15 mouse cellular contexts compared by ENCODE assay signal in genomic region chr11:24795510-24796211, GRCm38 (mm10).
DNase-seq lines count a peak whose midpoint lies in the region; ATAC-seq and TF ChIP-seq lines count a peak whose summit lies in the region.
"Had no signal": no experiment of that assay in that cellular context is flagged by ENCODE, and none has a peak within 500 bp of the region (broad histone marks: within the 10 kb centered on the region; RNA-seq: fewer than 3 reads in every experiment).

No protein-coding gene starts in this region.

- no peaks in the 10 kb centered on the region for H3K9me3 ChIP-seq in hindbrain, embryonic 11.5 days (ENCODE audit: control insufficient read depth, low read length)
- H3K9me3 ChIP-seq in hindbrain, embryonic 10.5 days = no peaks in the 10 kb centered on the region
- no peaks in the 10 kb centered on the region for H3K9me3 ChIP-seq in hindbrain, embryonic 12.5 days (replicated peaks)
- H3K9me3 ChIP-seq in midbrain, postnatal 0 days (ENCODE audit: low read length) = no peaks in the 10 kb centered on the region
- H3K9me3 ChIP-seq: heart, embryonic 13.5 days had no signal

- H3K27me3 ChIP-seq in hindbrain, embryonic 11.5 days (ENCODE audit: control insufficient read depth, insufficient read depth, low read length) = no peaks in the 10 kb centered on the region
- no peaks in the 10 kb centered on the region for H3K27me3 ChIP-seq in hindbrain, embryonic 10.5 days (ENCODE audit: insufficient read depth, poor library complexity, severe bottlenecking)
- no peaks in the 10 kb centered on the region for H3K27me3 ChIP-seq in hindbrain, embryonic 12.5 days
- no peaks in the 10 kb centered on the region for H3K27me3 ChIP-seq in midbrain, postnatal 0 days (ENCODE audit: insufficient read depth, low read length)
- H3K27me3 ChIP-seq: heart, embryonic 13.5 days had no signal

- H3K4me1 ChIP-seq in hindbrain, embryonic 11.5 days (replicated peaks; ENCODE audit: control insufficient read depth, insufficient read depth, low read length) = no peaks in the 10 kb centered on the region
- H3K4me1 ChIP-seq in hindbrain, embryonic 10.5 days (replicated peaks) = 0 out of 2 replicates have a peak, but pooled peaks cover 6% of the 10 kb centered on the region
- 0 out of 2 replicates have a peak, but pooled peaks cover 4% of the 10 kb centered on the region for H3K4me1 ChIP-seq in hindbrain, embryonic 12.5 days
- H3K4me1 ChIP-seq in midbrain, postnatal 0 days (ENCODE audit: insufficient read depth, low read length) = no peaks in the 10 kb centered on the region
- H3K4me1 ChIP-seq: heart, embryonic 13.5 days had no signal

- no peak overlapping the region for H3K4me3 ChIP-seq in hindbrain, embryonic 11.5 days (ENCODE audit: low read depth, low read length)
- no peak overlapping the region for H3K4me3 ChIP-seq in hindbrain, embryonic 10.5 days
- H3K4me3 ChIP-seq in hindbrain, embryonic 12.5 days = no peak overlapping the region
- no peak overlapping the region for H3K4me3 ChIP-seq in midbrain, postnatal 0 days (ENCODE audit: low read depth, low read length)
- H3K4me3 ChIP-seq: heart, embryonic 13.5 days had no signal

- no peak overlapping the region for H3K4me2 ChIP-seq in hindbrain, embryonic 11.5 days (replicated peaks; ENCODE audit: low read depth, low read length)
- H3K4me2 ChIP-seq in hindbrain, embryonic 12.5 days (replicated peaks) = no peak overlapping the region
- no peak overlapping the region for H3K4me2 ChIP-seq in midbrain, postnatal 0 days (ENCODE audit: low read depth, low read length, poor library complexity, severe bottlenecking)
- H3K4me2 ChIP-seq: heart, embryonic 13.5 days had no signal

- TF ChIP-seq CTCF in midbrain, postnatal 0 days (IDR thresholded peaks at IDR 0.05) = no peak

- no peak overlapping the region for H3K27ac ChIP-seq in hindbrain, embryonic 11.5 days (ENCODE audit: low read depth, low read length)
- H3K27ac ChIP-seq in hindbrain, embryonic 10.5 days = no peak overlapping the region
- no peak overlapping the region for H3K27ac ChIP-seq in hindbrain, embryonic 12.5 days
- H3K27ac ChIP-seq in midbrain, postnatal 0 days (ENCODE audit: low read depth, low read length) = no peak overlapping the region
- H3K27ac ChIP-seq: heart, embryonic 13.5 days; macrophage had no signal

- ATAC-seq in hindbrain, embryonic 11.5 days (ENCODE audit: low FRiP score) = peak; percentile 56; the same call in 1 of the 2 replicates
- ATAC-seq in hindbrain, embryonic 12.5 days (ENCODE audit: low FRiP score) = peak; percentile 50; the same call in 1 of the 2 replicates
- peak; percentile 81 for ATAC-seq in midbrain, postnatal 0 days (ENCODE audit: low FRiP score)
- ATAC-seq: Patski had no signal

- no peak overlapping the region for H3K9ac ChIP-seq in hindbrain, embryonic 11.5 days (ENCODE audit: low read depth, low read length)
- no peak overlapping the region for H3K9ac ChIP-seq in hindbrain, embryonic 12.5 days
- H3K9ac ChIP-seq in midbrain, postnatal 0 days (replicated peaks; ENCODE audit: low read length, poor library complexity, severe bottlenecking) = no peak overlapping the region
- H3K9ac ChIP-seq: heart, embryonic 13.5 days had no signal

- H3K36me3 ChIP-seq in hindbrain, embryonic 11.5 days (ENCODE audit: control insufficient read depth, insufficient read depth, low read length) = no peaks in the 10 kb centered on the region
- no peaks in the 10 kb centered on the region for H3K36me3 ChIP-seq in hindbrain, embryonic 10.5 days
- H3K36me3 ChIP-seq in hindbrain, embryonic 12.5 days = no peaks in the 10 kb centered on the region
- H3K36me3 ChIP-seq in midbrain, postnatal 0 days (ENCODE audit: insufficient read depth, low read length) = no peaks in the 10 kb centered on the region
- H3K36me3 ChIP-seq: heart, embryonic 13.5 days had no signal

- 52% methylated on average over 4 of the region's 4 CpGs for WGBS in hindbrain, embryonic 11.5 days
- WGBS in hindbrain, embryonic 10.5 days = 68% methylated on average over 4 of the region's 4 CpGs
- 50% methylated on average over 4 of the region's 4 CpGs for WGBS in hindbrain, embryonic 12.5 days
- 48% methylated on average over 4 of the region's 4 CpGs for WGBS in midbrain, postnatal 0 days

- DNase-seq in hindbrain, embryonic 11.5 days (ENCODE audit: low spot score) = peak; percentile 5
- DNase-seq in hindbrain, embryonic 10.5 days (ENCODE audit: low spot score) = no peak
- peak; percentile 32 to 48 for DNase-seq in right cerebral cortex, postnatal 10 days (ENCODE audit: low spot score in 2 of 2)
- no peak for DNase-seq in right cerebral cortex, postnatal 36 days (ENCODE audit: low spot score in 2 of 2)
- DNase-seq in midbrain, postnatal 0 days (ENCODE audit: low spot score) = peak; percentile 65
- DNase-seq in spleen, postnatal 10 days (ENCODE audit: low spot score in 2 of 2) = no peak
- no peak for DNase-seq in lung, postnatal 36 days
- DNase-seq: gastrocnemius, postnatal 36 days; kidney, adult 9 months; liver; lung, adult 2 months had no signal

Comparison
In these comparisons a context has a peak if more than half of its experiments do, and no peak if none do; other contexts are left out.
1. DNase-seq: peak in hindbrain, embryonic 11.5 days (single experiment), right cerebral cortex, postnatal 10 days (2 of 2) and midbrain, postnatal 0 days (single experiment); none in hindbrain, embryonic 10.5 days (single experiment), right cerebral cortex, postnatal 36 days (0 of 2), spleen, postnatal 10 days (0 of 2) and lung, postnatal 36 days (single experiment).
2. Peak in every context shown above with its lines, with median percentiles within 50 percentile points of each other: ATAC-seq.